Mouse (Mus musculus): ENCODE measurements around the gene Prokr2. TPM values are rescaled to one million over a fixed set of nuclear protein-coding genes. Genes with fewer than 3 reads are reported as not detected.
A peak's percentile ranks its signal among the peaks of the same experiment; 100 is the strongest.

Prokr2 gene
- polyA plus RNA-seq, 1 experiment from 2014 or later = 5.1 TPM

GRCm38 (mm10) chr2:132384511-132385193, 595 bp downstream of the Prokr2 start:
- peaks cover 7% of the 10 kb centered on the region for H3K4me1 ChIP-seq
- H3K9me3 ChIP-seq = no peaks in the 10 kb centered on the region
- H3K4me3 ChIP-seq = peak overlapping the region; percentile 51
- H3K9ac ChIP-seq (replicated peaks) = peak overlapping the region; percentile 58
- under 1% methylated on average over 31 of the region's 31 CpGs for WGBS
- peak; percentile 59 for ATAC-seq (replicated peaks)
- H3K36me3 ChIP-seq = no peaks in the 10 kb centered on the region
- H3K4me2 ChIP-seq (replicated peaks) = peak overlapping the region; percentile 95
- H3K27me3 ChIP-seq = peaks cover 3% of the 10 kb centered on the region; the same call in 1 of the 2 replicates
- no peak overlapping the region for H3K27ac ChIP-seq (replicated peaks)

GRCm38 (mm10) chr2:132382308-132382707, 2.9 kb downstream of the Prokr2 start:
- Histone ChIP-seq H3K27ac (replicated peaks) (no peak overlapping the region), H3K4me2 (replicated peaks) (no peak overlapping the region), H3K9me3 (no peaks in the 10 kb centered on the region), H3K9ac (replicated peaks) (no peak overlapping the region), H3K27me3 (peaks cover 3% of the 10 kb centered on the region; the same call in 1 of the 2 replicates), H3K4me3 (no peak overlapping the region), H3K36me3 (no peaks in the 10 kb centered on the region), H3K4me1 (peaks cover 7% of the 10 kb centered on the region)
- WGBS = 76% methylated on average over 2 of the region's 2 CpGs
- ATAC-seq (replicated peaks) = no peak

GRCm38 (mm10) chr2:132379690-132380089, 5.6 kb downstream of the Prokr2 start:
- ATAC-seq (replicated peaks) = no peak
- Histone ChIP-seq H3K9me3 (no peaks in the 10 kb centered on the region), H3K27ac (replicated peaks) (no peak overlapping the region), H3K36me3 (no peaks in the 10 kb centered on the region), H3K4me1 (peaks cover 5% of the 10 kb centered on the region), H3K27me3 (peaks cover 3% of the 10 kb centered on the region; the same call in 1 of the 2 replicates), H3K4me2 (replicated peaks) (no peak overlapping the region), H3K4me3 (no peak overlapping the region), H3K9ac (replicated peaks) (no peak overlapping the region)
- WGBS = 60% methylated on average over 4 of the region's 4 CpGs

GRCm38 (mm10) chr2:132378602-132379150, 6.6 kb downstream of the Prokr2 start:
- 72% methylated on average over 10 of the region's 10 CpGs for WGBS
- H3K27me3 ChIP-seq = peaks cover 3% of the 10 kb centered on the region; the same call in 1 of the 2 replicates
- no peak overlapping the region for H3K4me2 ChIP-seq (replicated peaks)
- H3K9me3 ChIP-seq = no peaks in the 10 kb centered on the region
- H3K9ac ChIP-seq (replicated peaks) = no peak overlapping the region
- no peak for ATAC-seq (replicated peaks)
- H3K4me3 ChIP-seq = no peak overlapping the region
- no peak overlapping the region for H3K27ac ChIP-seq (replicated peaks)
- H3K36me3 ChIP-seq = no peaks in the 10 kb centered on the region
- no peaks in the 10 kb centered on the region for H3K4me1 ChIP-seq

GRCm38 (mm10) chr2:132377436-132377835, 7.8 kb downstream of the Prokr2 start:
- peak; percentile 46; the same call in 1 of the 2 replicates for ATAC-seq (replicated peaks)
- no peak overlapping the region for H3K9ac ChIP-seq (replicated peaks)
- no peaks in the 10 kb centered on the region for H3K4me1 ChIP-seq
- H3K27ac ChIP-seq (replicated peaks) = no peak overlapping the region
- no peak overlapping the region for H3K4me2 ChIP-seq (replicated peaks)
- no peaks in the 10 kb centered on the region for H3K9me3 ChIP-seq
- 57% methylated on average over 2 of the region's 2 CpGs for WGBS
- H3K36me3 ChIP-seq = no peaks in the 10 kb centered on the region
- no peak overlapping the region for H3K4me3 ChIP-seq
- no peaks in the 10 kb centered on the region for H3K27me3 ChIP-seq

GRCm38 (mm10) chr2:132375721-132376120, 9.5 kb downstream of the Prokr2 start:
- no peaks in the 10 kb centered on the region for H3K27me3 ChIP-seq
- ATAC-seq (replicated peaks) = no peak
- H3K27ac ChIP-seq (replicated peaks) = no peak overlapping the region
- 80% methylated on average over 3 of the region's 3 CpGs for WGBS
- H3K9me3 ChIP-seq = no peaks in the 10 kb centered on the region
- no peak overlapping the region for H3K4me2 ChIP-seq (replicated peaks)
- H3K9ac ChIP-seq (replicated peaks) = no peak overlapping the region
- H3K4me3 ChIP-seq = no peak overlapping the region
- no peaks in the 10 kb centered on the region for H3K36me3 ChIP-seq
- H3K4me1 ChIP-seq = no peaks in the 10 kb centered on the region

GRCm38 (mm10) chr2:132375135-132375534, 10.1 kb downstream of the Prokr2 start:
- 91% methylated on average over 9 of the region's 9 CpGs for WGBS
- H3K36me3 ChIP-seq = no peaks in the 10 kb centered on the region
- ATAC-seq (replicated peaks) = no peak
- H3K4me3 ChIP-seq = no peak overlapping the region
- H3K4me1 ChIP-seq = no peaks in the 10 kb centered on the region
- H3K27ac ChIP-seq (replicated peaks) = no peak overlapping the region
- H3K9ac ChIP-seq (replicated peaks) = no peak overlapping the region
- H3K27me3 ChIP-seq = no peaks in the 10 kb centered on the region
- no peak overlapping the region for H3K4me2 ChIP-seq (replicated peaks)
- no peaks in the 10 kb centered on the region for H3K9me3 ChIP-seq

GRCm38 (mm10) chr2:132373748-132374147, 11.5 kb downstream of the Prokr2 start:
- no peaks in the 10 kb centered on the region for H3K27me3 ChIP-seq
- no peak overlapping the region for H3K4me2 ChIP-seq (replicated peaks)
- no peak overlapping the region for H3K27ac ChIP-seq (replicated peaks)
- H3K4me3 ChIP-seq = no peak overlapping the region
- no peaks in the 10 kb centered on the region for H3K4me1 ChIP-seq
- H3K9ac ChIP-seq (replicated peaks) = no peak overlapping the region
- 91% methylated on average over 17 of the region's 17 CpGs for WGBS
- no peak for ATAC-seq (replicated peaks)
- no peaks in the 10 kb centered on the region for H3K36me3 ChIP-seq
- H3K9me3 ChIP-seq = no peaks in the 10 kb centered on the region

- H3K27ac ChIP-seq (replicated peaks) = no peak overlapping the region
- H3K36me3 ChIP-seq = no peaks in the 10 kb centered on the region
- no peak for ATAC-seq (replicated peaks)
- H3K4me1 ChIP-seq = no peaks in the 10 kb centered on the region
- H3K4me3 ChIP-seq = no peak overlapping the region
- no peaks in the 10 kb centered on the region for H3K27me3 ChIP-seq
- H3K9ac ChIP-seq (replicated peaks) = no peak overlapping the region
- H3K9me3 ChIP-seq = no peaks in the 10 kb centered on the region
- WGBS = 94% methylated on average over 3 of the region's 3 CpGs
- no peak overlapping the region for H3K4me2 ChIP-seq (replicated peaks)
Measured at GRCm38 (mm10) chr2:132368433-132368832, 16.8 kb downstream of the Prokr2 start.

GRCm38 (mm10) chr2:132343846-132344245, 41.4 kb downstream of the Prokr2 start:
- Histone ChIP-seq H3K9ac (replicated peaks) (no peak overlapping the region), H3K27me3 (no peaks in the 10 kb centered on the region), H3K9me3 (no peaks in the 10 kb centered on the region), H3K4me3 (no peak overlapping the region), H3K36me3 (no peaks in the 10 kb centered on the region), H3K27ac (replicated peaks) (no peak overlapping the region), H3K4me1 (no peaks in the 10 kb centered on the region), H3K4me2 (replicated peaks) (no peak overlapping the region)
- 82% methylated on average over 11 of the region's 11 CpGs for WGBS
- ATAC-seq (replicated peaks) = no peak

- H3K27me3 ChIP-seq = no peaks in the 10 kb centered on the region
- ATAC-seq (replicated peaks) = no peak
- WGBS = 84% methylated on average over 3 of the region's 3 CpGs
Measured at GRCm38 (mm10) chr2:132341293-132341692, 44.0 kb downstream of the Prokr2 start.

GRCm38 (mm10) chr2:132340350-132340749, 44.9 kb downstream of the Prokr2 start:
- no peak overlapping the region for H3K27ac ChIP-seq (replicated peaks)
- no peak for ATAC-seq (replicated peaks)
- no peaks in the 10 kb centered on the region for H3K9me3 ChIP-seq
- no peak overlapping the region for H3K9ac ChIP-seq (replicated peaks)
- no peak overlapping the region for H3K4me3 ChIP-seq
- H3K4me2 ChIP-seq (replicated peaks) = no peak overlapping the region
- WGBS = 83% methylated on average over 2 of the region's 2 CpGs
- H3K36me3 ChIP-seq = no peaks in the 10 kb centered on the region
- no peaks in the 10 kb centered on the region for H3K27me3 ChIP-seq
- H3K4me1 ChIP-seq = no peaks in the 10 kb centered on the region

More at GRCm38 (mm10) chr2:132341293-132341692, 44.0 kb downstream of the Prokr2 start:
- Histone ChIP-seq H3K36me3 (no peaks in the 10 kb centered on the region), H3K9ac (replicated peaks) (no peak overlapping the region), H3K27ac (replicated peaks) (no peak overlapping the region), H3K4me3 (no peak overlapping the region), H3K4me2 (replicated peaks) (no peak overlapping the region), H3K4me1 (no peaks in the 10 kb centered on the region), H3K9me3 (no peaks in the 10 kb centered on the region)
